Mouse (Mus musculus) cortical plate, adult 2 months (tissue): Measurements from ENCODE around the gene Rangap1. TPM values are rescaled to one million over a fixed set of nuclear protein-coding genes. Genes with fewer than 3 reads are reported as not detected.
"Not testable (repeated sequence)": the region's sequence is repeated elsewhere in the genome, so short reads cannot be mapped to it uniquely, and the experiment has no call there.

Experiments used
- H3K27ac ChIP-seq: fragments of 200-500 bp; 2 replicates; pipeline ENCODE4 v1.5.1; 2012; ENCODE audit warnings: low read length, control low read depth, inconsistent platforms; ENCODE audit not compliant: insufficient read depth
- H3K4me1 ChIP-seq: fragments of 200-500 bp; 2 replicates; pipeline ENCODE4 v1.6.1; 2011; ENCODE audit warnings: low read length; ENCODE audit not compliant: control insufficient read depth, insufficient read depth
- H3K4me3 ChIP-seq: fragments of 200-500 bp; 2 replicates; pipeline ENCODE4 v1.5.1; 2011; ENCODE audit warnings: mild to moderate bottlenecking, low read length, control low read depth; ENCODE audit not compliant: insufficient read depth
- CTCF ChIP-seq: fragments of 200-500 bp; IDR thresholded peaks from 2 replicates; pipeline ENCODE4 v1.5.1; 2011; ENCODE audit warnings: mild to moderate bottlenecking, control low read depth, low read length; ENCODE audit not compliant: insufficient read depth; ENCODE audit errors: extremely low read depth
- POLR2A ChIP-seq: fragments of 200-500 bp; IDR thresholded peaks from 2 replicates; pipeline ENCODE4 v1.6.1; 2011; ENCODE audit warnings: mild to moderate bottlenecking, low read length, control low read depth; ENCODE audit not compliant: insufficient read depth; ENCODE audit errors: extremely low read depth
- polyA plus RNA-seq: library from polyadenylated mRNA; depleted of rRNA; stranded (reverse); fragments of >200 nt; gene quantifications from 2 replicates; pipeline ENCODE4 v1.2.3, GENCODE M21; 2012

Gene Rangap1
- polyA plus RNA-seq, 1 experiment, result 151 TPM

- Histone ChIP-seq H3K27ac (no peak overlapping the region), H3K4me3 (no peak overlapping the region), H3K4me1 (peaks cover 2% of the 10 kb centered on the region)
- TF ChIP-seq CTCF (no peak), POLR2A (no peak)
Observed at GRCm38 (mm10) chr15:81722361-81722760, 23.0 kb downstream of the Rangap1 start.

GRCm38 (mm10) chr15:81719139-81719531 is 26.2 kb downstream of the Rangap1 start:
- peak overlapping the region; percentile 39 for H3K27ac ChIP-seq
- no peak overlapping the region for H3K4me3 ChIP-seq
- peaks cover 5% of the 10 kb centered on the region for H3K4me1 ChIP-seq
- no peak for TF ChIP-seq CTCF
- TF ChIP-seq POLR2A, result no peak

GRCm38 (mm10) chr15:81718336-81719138 is 26.8 kb downstream of the Rangap1 start:
- Histone ChIP-seq H3K4me1 (peaks cover 6% of the 10 kb centered on the region), H3K27ac (peak overlapping the region; percentile 39), H3K4me3 (no peak overlapping the region)
- TF ChIP-seq POLR2A (peak; percentile 74), CTCF (no peak)

GRCm38 (mm10) chr15:81713742-81714141 is 31.6 kb downstream of the Rangap1 start:
- 0 out of 2 replicates have a peak overlapping the region, but pooled peaks have one; percentile 28 for H3K27ac ChIP-seq
- H3K4me1 ChIP-seq, result peaks cover 5% of the 10 kb centered on the region
- no peak overlapping the region for H3K4me3 ChIP-seq
- TF ChIP-seq CTCF (no peak), POLR2A (0 out of 2 replicates have a peak, but pooled peaks have one; percentile 22)

- no peak overlapping the region for H3K27ac ChIP-seq
- no peak for TF ChIP-seq POLR2A
- TF ChIP-seq CTCF, result no peak
- no peak overlapping the region for H3K4me3 ChIP-seq
- H3K4me1 ChIP-seq, result peaks cover 4% of the 10 kb centered on the region
Observed at GRCm38 (mm10) chr15:81710801-81711200, 34.5 kb downstream of the Rangap1 start.

GRCm38 (mm10) chr15:81709686-81710085 is 35.6 kb downstream of the Rangap1 start:
- no peak overlapping the region for H3K27ac ChIP-seq
- TF ChIP-seq CTCF (no peak), POLR2A (no peak)
- no peak overlapping the region for H3K4me3 ChIP-seq
- H3K4me1 ChIP-seq, result peaks cover 1% of the 10 kb centered on the region; the same call in 1 of the 2 replicates

GRCm38 (mm10) chr15:81708991-81709390 is 36.3 kb downstream of the Rangap1 start:
- TF ChIP-seq POLR2A (no peak), CTCF (no peak)
- Histone ChIP-seq H3K4me1 (no peaks in the 10 kb centered on the region; the same call in 1 of the 2 replicates), H3K4me3 (no peak overlapping the region), H3K27ac (no peak overlapping the region)

- Histone ChIP-seq H3K4me3 (no peak overlapping the region), H3K4me1 (no peaks in the 10 kb centered on the region), H3K27ac (no peak overlapping the region)
- TF ChIP-seq CTCF (no peak), POLR2A (no peak)
Observed at GRCm38 (mm10) chr15:81703094-81703489, 42.2 kb downstream of the Rangap1 start.

- TF ChIP-seq POLR2A (no peak), CTCF (no peak)
Observed at GRCm38 (mm10) chr15:81702306-81703093, 42.8 kb downstream of the Rangap1 start.

GRCm38 (mm10) chr15:81701350-81701749 is 44.0 kb downstream of the Rangap1 start:
- not testable (repeated sequence) for H3K27ac ChIP-seq, H3K4me3 ChIP-seq, H3K4me1 ChIP-seq

More at GRCm38 (mm10) chr15:81702306-81703093, 42.8 kb downstream of the Rangap1 start:
- Histone ChIP-seq H3K4me1 (no peaks in the 10 kb centered on the region), H3K4me3 (no peak overlapping the region), H3K27ac (no peak overlapping the region)

- H3K4me3 ChIP-seq, result no peak overlapping the region
- no peaks in the 10 kb centered on the region for H3K4me1 ChIP-seq
- no peak overlapping the region for H3K27ac ChIP-seq
- no peak for TF ChIP-seq CTCF
- no peak for TF ChIP-seq POLR2A
Observed at GRCm38 (mm10) chr15:81700601-81701000, 44.7 kb downstream of the Rangap1 start.
